Mouse (Mus musculus) cortical plate, adult 2 months (tissue): ENCODE data around the gene Tpx2.

Experiments
- CTCF ChIP-seq: fragments of 200-500 bp; IDR thresholded peaks from 2 replicates; pipeline ENCODE4 v1.5.1; 2011; ENCODE audit warnings: mild to moderate bottlenecking, control low read depth, low read length; ENCODE audit not compliant: insufficient read depth; ENCODE audit errors: extremely low read depth
- POLR2A ChIP-seq: fragments of 200-500 bp; IDR thresholded peaks from 2 replicates; pipeline ENCODE4 v1.6.1; 2011; ENCODE audit warnings: mild to moderate bottlenecking, low read length, control low read depth; ENCODE audit not compliant: insufficient read depth; ENCODE audit errors: extremely low read depth

GRCm38 (mm10) chr2:152914310-152915120 lies 66.8 kb downstream of the Tpx2 start:
- TF ChIP-seq CTCF (peak; percentile 91), POLR2A (no peak)
